Mouse (Mus musculus) liver, embryonic 12.5 days (tissue): ENCODE results near the gene Erc2. TPM values are rescaled to one million over a fixed set of nuclear protein-coding genes. Genes with fewer than 3 reads are reported as not detected.

ENCODE experiments used
- ATAC-seq: fragments of 200-750 bp; cut with Nextera tagmentation; 2 replicates; pipeline ENCODE4 v1.8.0; 2017; ENCODE audit warnings: moderate number of reproducible peaks, mild to moderate bottlenecking, moderate library complexity
- H3K27ac ChIP-seq: fragments of 300-500 bp; sonication (generic); 2 replicates; pipeline ENCODE4 v1.5.1; 2016; ENCODE audit warnings: mild to moderate bottlenecking
- H3K27me3 ChIP-seq: fragments of 300-500 bp; sonication (generic); replicated peaks from 2 replicates; pipeline ENCODE4 v1.6.1; 2016; ENCODE audit warnings: mild to moderate bottlenecking, moderate library complexity
- H3K36me3 ChIP-seq: fragments of 300-500 bp; sonication (generic); 2 replicates; pipeline ENCODE4 v1.6.1; 2016; ENCODE audit warnings: mild to moderate bottlenecking, moderate library complexity
- H3K4me1 ChIP-seq: fragments of 300-500 bp; sonication (generic); 2 replicates; pipeline ENCODE4 v1.6.1; 2016
- H3K4me2 ChIP-seq: fragments of 300-500 bp; sonication (generic); 2 replicates; pipeline ENCODE4 v1.6.1; 2016; ENCODE audit warnings: mild to moderate bottlenecking, moderate library complexity
- H3K4me3 ChIP-seq: fragments of 300-500 bp; sonication (generic); 2 replicates; pipeline ENCODE4 v1.5.1; 2016; ENCODE audit warnings: mild to moderate bottlenecking, moderate library complexity
- H3K9ac ChIP-seq: fragments of 300-500 bp; sonication (generic); 2 replicates; pipeline ENCODE4 v1.6.1; 2016; ENCODE audit warnings: mild to moderate bottlenecking, moderate library complexity
- H3K9me3 ChIP-seq: fragments of 300-500 bp; sonication (generic); replicated peaks from 2 replicates; pipeline ENCODE4 v1.6.1; 2016; ENCODE audit warnings: mild to moderate bottlenecking, moderate library complexity
- WGBS: fragments of 180-500 bp; shearing (Covaris S2); methylation state at CpG from one replicate; pipeline ENCODE4 v1.1.7; 2016; ENCODE audit not compliant: insufficient replicate concordance; 5-methylcytosine and 5-hydroxymethylcytosine counted together
- polyA plus RNA-seq: library from polyadenylated mRNA; unstranded; fragments of >200 nt; fragmentation: Nextera tagmentation; extraction: Ambion mirVana; gene quantifications from 2 replicates; pipeline ENCODE4 v1.2.1, GENCODE M21; 2016

The Erc2 gene
- polyA plus RNA-seq, 1 experiment from 2014 or later: 0.77 TPM

GRCm38 (mm10) chr14:28431703-28432309 lies 809.6 kb downstream of the Erc2 start:
- Histone ChIP-seq H3K27me3 (no peaks in the 10 kb centered on the region), H3K27ac (no peak overlapping the region), H3K4me3 (no peak overlapping the region), H3K4me1 (no peaks in the 10 kb centered on the region), H3K9me3 (no peaks in the 10 kb centered on the region), H3K36me3 (no peaks in the 10 kb centered on the region), H3K4me2 (no peak overlapping the region), H3K9ac (no peak overlapping the region)
- ATAC-seq: no peak
- WGBS: 57% methylated on average over 7 of the region's 7 CpGs

DNA sequence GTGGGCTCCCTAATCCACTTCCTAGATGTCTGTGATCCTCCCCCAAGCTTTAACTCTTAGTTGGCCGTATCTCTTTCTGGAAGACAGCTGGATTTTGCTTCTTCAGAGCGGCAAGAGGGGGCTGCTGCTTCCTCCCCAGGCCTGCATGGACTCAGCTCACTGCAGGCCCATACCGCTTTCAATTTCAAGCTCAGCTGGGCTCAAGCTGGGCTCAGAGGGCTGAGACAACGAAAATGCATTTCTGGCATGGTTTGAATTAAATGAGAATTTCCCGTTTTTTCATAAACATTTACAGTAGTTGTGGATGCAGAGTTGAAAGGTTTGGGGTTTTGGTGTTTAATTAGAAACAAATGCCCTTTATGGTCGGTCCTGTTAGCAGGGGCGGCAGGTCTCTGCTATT lies 812.8 kb downstream of the Erc2 start:
- H3K4me3 ChIP-seq: no peak overlapping the region
- ATAC-seq: no peak
- no peaks in the 10 kb centered on the region for H3K36me3 ChIP-seq
- no peak overlapping the region for H3K4me2 ChIP-seq
- H3K27me3 ChIP-seq: no peaks in the 10 kb centered on the region
- no peaks in the 10 kb centered on the region for H3K4me1 ChIP-seq
- no peaks in the 10 kb centered on the region for H3K9me3 ChIP-seq
- H3K9ac ChIP-seq: no peak overlapping the region
- no peak overlapping the region for H3K27ac ChIP-seq
- 65% methylated on average over 7 of the region's 7 CpGs for WGBS

GRCm38 (mm10) chr14:28439171-28439570 lies 816.9 kb downstream of the Erc2 start:
- Histone ChIP-seq H3K27me3 (0 out of 2 replicates have a peak, but pooled peaks cover 5% of the 10 kb centered on the region), H3K9ac (no peak overlapping the region), H3K4me1 (no peaks in the 10 kb centered on the region), H3K36me3 (no peaks in the 10 kb centered on the region), H3K27ac (no peak overlapping the region), H3K4me2 (no peak overlapping the region), H3K4me3 (no peak overlapping the region), H3K9me3 (no peaks in the 10 kb centered on the region)
- ATAC-seq: no peak
- 72% methylated on average over 6 of the region's 6 CpGs for WGBS

DNA sequence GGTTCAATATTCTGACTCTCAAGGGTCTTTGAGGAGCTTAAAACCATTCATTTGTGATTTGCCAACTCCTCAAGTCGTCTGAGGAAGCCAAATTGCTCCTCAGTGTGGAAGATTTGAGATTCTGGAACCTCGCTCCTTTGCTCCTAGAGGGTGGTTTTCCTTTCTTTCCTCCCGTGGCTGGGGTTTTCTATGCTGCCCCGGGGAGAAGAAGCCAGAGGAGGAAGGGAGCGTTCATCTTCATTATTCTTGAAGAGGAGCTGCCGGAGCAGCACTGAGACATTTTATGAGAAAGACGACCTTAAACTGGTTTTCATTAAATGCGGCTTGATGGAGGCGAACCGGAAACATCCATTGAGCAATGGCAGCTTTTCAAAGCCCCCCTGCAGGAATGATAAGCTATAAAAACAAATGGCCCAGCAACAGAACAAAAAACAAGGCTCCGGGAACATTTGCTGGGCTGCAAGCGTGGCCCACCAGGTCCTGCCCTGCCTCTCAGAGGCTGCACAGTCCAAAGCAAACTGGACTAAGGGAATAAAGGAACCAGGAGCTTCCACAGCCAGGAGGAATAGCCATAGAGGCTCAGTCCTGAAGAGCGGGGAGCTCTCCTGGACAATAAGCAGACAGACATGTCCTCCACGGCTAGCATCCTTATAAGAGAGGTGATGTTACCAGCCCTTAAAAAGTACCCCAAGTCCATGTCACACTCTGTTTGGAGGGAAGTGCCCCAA lies 819.2 kb downstream of the Erc2 start:
- H3K27ac ChIP-seq: no peak overlapping the region
- no peak for ATAC-seq

GRCm38 (mm10) chr14:28443254-28443944 lies 821.2 kb downstream of the Erc2 start:
- 63% methylated on average over 7 of the region's 7 CpGs for WGBS
- H3K27me3 ChIP-seq: 0 out of 2 replicates have a peak, but pooled peaks cover 5% of the 10 kb centered on the region

More for the DNA sequence above, 819.2 kb downstream of the Erc2 start:
- no peak overlapping the region for H3K4me2 ChIP-seq
- H3K4me1 ChIP-seq: no peaks in the 10 kb centered on the region
- no peak overlapping the region for H3K4me3 ChIP-seq
- no peak overlapping the region for H3K9ac ChIP-seq
- H3K36me3 ChIP-seq: no peaks in the 10 kb centered on the region
- 0 out of 2 replicates have a peak, but pooled peaks cover 5% of the 10 kb centered on the region for H3K27me3 ChIP-seq
- WGBS: 53% methylated on average over 14 of the region's 14 CpGs
- no peaks in the 10 kb centered on the region for H3K9me3 ChIP-seq

GRCm38 (mm10) chr14:28445737-28446136 lies 823.5 kb downstream of the Erc2 start:
- Histone ChIP-seq H3K4me2 (no peak overlapping the region), H3K4me3 (no peak overlapping the region), H3K9me3 (no peaks in the 10 kb centered on the region), H3K36me3 (no peaks in the 10 kb centered on the region), H3K27me3 (0 out of 2 replicates have a peak, but pooled peaks cover 5% of the 10 kb centered on the region), H3K9ac (no peak overlapping the region), H3K27ac (no peak overlapping the region), H3K4me1 (no peaks in the 10 kb centered on the region)
- no peak for ATAC-seq
- 55% methylated on average over 6 of the region's 6 CpGs for WGBS

More at GRCm38 (mm10) chr14:28443254-28443944, 821.2 kb downstream of the Erc2 start:
- Histone ChIP-seq H3K9me3 (no peaks in the 10 kb centered on the region), H3K4me1 (no peaks in the 10 kb centered on the region), H3K4me2 (no peak overlapping the region), H3K27ac (no peak overlapping the region), H3K4me3 (no peak overlapping the region), H3K36me3 (no peaks in the 10 kb centered on the region), H3K9ac (no peak overlapping the region)
- ATAC-seq: no peak

GRCm38 (mm10) chr14:28451771-28452170 lies 829.5 kb downstream of the Erc2 start:
- Histone ChIP-seq H3K4me1 (no peaks in the 10 kb centered on the region), H3K4me3 (no peak overlapping the region), H3K36me3 (no peaks in the 10 kb centered on the region), H3K27me3 (no peaks in the 10 kb centered on the region; the same call in 1 of the 2 replicates), H3K9ac (no peak overlapping the region), H3K9me3 (no peaks in the 10 kb centered on the region), H3K27ac (no peak overlapping the region), H3K4me2 (no peak overlapping the region)
- ATAC-seq: no peak
- WGBS: 56% methylated on average over 9 of the region's 9 CpGs

DNA sequence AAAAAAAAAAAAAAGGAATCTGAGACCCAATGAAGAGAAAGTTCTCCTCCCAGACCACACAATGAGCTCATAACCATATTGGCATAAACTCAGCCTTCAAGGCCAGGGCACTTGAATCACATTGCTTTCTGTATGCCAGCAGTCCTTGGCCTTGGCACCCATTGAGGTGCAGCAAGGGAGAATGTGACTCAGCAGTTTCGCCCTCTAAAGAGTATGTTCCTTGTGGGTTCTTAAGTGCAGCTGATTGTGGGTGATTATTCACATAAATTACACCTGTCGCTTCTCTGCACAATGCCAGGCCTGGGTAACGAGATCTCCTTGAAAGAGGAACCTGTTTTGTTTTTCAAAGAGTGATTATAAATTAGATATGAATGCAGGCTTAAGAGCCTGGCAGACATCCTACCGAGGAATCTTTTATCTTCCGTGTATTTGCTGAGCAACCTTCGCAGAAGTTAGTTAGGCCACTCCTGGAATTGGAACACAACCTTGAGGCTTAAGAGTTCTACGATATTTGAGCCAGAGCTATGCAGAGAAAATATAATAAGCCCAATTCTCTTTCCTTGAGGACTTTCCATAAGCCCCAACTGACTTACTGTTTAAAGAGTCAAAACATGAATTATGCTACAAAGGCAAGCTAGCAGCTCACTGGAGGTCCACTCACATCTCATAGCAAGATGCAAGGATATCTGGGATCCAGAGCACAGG lies 834.3 kb downstream of the Erc2 start:
- H3K9me3 ChIP-seq: no peaks in the 10 kb centered on the region
- ATAC-seq: no peak
- H3K27me3 ChIP-seq: no peaks in the 10 kb centered on the region; the same call in 1 of the 2 replicates
- H3K4me1 ChIP-seq: no peaks in the 10 kb centered on the region
- H3K4me2 ChIP-seq: no peak overlapping the region
- no peak overlapping the region for H3K9ac ChIP-seq
- 57% methylated on average over 7 of the region's 7 CpGs for WGBS
- no peak overlapping the region for H3K4me3 ChIP-seq
- H3K27ac ChIP-seq: no peak overlapping the region
- H3K36me3 ChIP-seq: no peaks in the 10 kb centered on the region

- Histone ChIP-seq H3K4me1 (no peaks in the 10 kb centered on the region), H3K9ac (no peak overlapping the region), H3K9me3 (no peaks in the 10 kb centered on the region), H3K4me3 (no peak overlapping the region), H3K36me3 (no peaks in the 10 kb centered on the region), H3K27ac (no peak overlapping the region), H3K4me2 (no peak overlapping the region), H3K27me3 (no peaks in the 10 kb centered on the region; the same call in 1 of the 2 replicates)
- WGBS: 46% methylated on average over 3 of the region's 3 CpGs
- ATAC-seq: no peak
Measured at GRCm38 (mm10) chr14:28457428-28457827, 835.2 kb downstream of the Erc2 start.

GRCm38 (mm10) chr14:28467956-28468355 lies 845.7 kb downstream of the Erc2 start:
- Histone ChIP-seq H3K9me3 (no peaks in the 10 kb centered on the region), H3K4me3 (no peak overlapping the region), H3K4me1 (no peaks in the 10 kb centered on the region), H3K27ac (no peak overlapping the region), H3K27me3 (no peaks in the 10 kb centered on the region), H3K36me3 (no peaks in the 10 kb centered on the region), H3K4me2 (no peak overlapping the region), H3K9ac (no peak overlapping the region)
- no peak for ATAC-seq
- WGBS: 82% methylated on average over 5 of the region's 5 CpGs

- ATAC-seq: no peak
- H3K9ac ChIP-seq: no peak overlapping the region
- no peaks in the 10 kb centered on the region for H3K27me3 ChIP-seq
- no peaks in the 10 kb centered on the region for H3K36me3 ChIP-seq
- no peaks in the 10 kb centered on the region for H3K9me3 ChIP-seq
- H3K4me1 ChIP-seq: no peaks in the 10 kb centered on the region
- H3K4me3 ChIP-seq: no peak overlapping the region
- no peak overlapping the region for H3K27ac ChIP-seq
- WGBS: 26% methylated on average over 4 of the region's 4 CpGs
- H3K4me2 ChIP-seq: no peak overlapping the region
Measured at GRCm38 (mm10) chr14:28469696-28470095, 847.5 kb downstream of the Erc2 start.
